Mouse (Mus musculus) heart, embryonic 14.5 days (tissue): ENCODE measurements around the gene Zfp709. TPM values are rescaled to one million over a fixed set of nuclear protein-coding genes. Genes with fewer than 3 reads are reported as not detected.

Experiments
- ATAC-seq: fragments of 200-750 bp; cut with Nextera tagmentation; 2 replicates; pipeline ENCODE4 v1.8.0; 2017; ENCODE audit warnings: low read depth, moderate TSS enrichment; ENCODE audit not compliant: insufficient number of reproducible peaks, insufficient read depth, low FRiP score
- H3K27ac ChIP-seq, 2 experiments: fragments of 200-500 bp in 1 of 2; fragments of 300-500 bp in 1 of 2; sonication (generic) in 1 of 2; replicated peaks in 1 of 2; 2 replicates each; pipeline ENCODE4 v1.5.1; 2012 to 2014; ENCODE audit warnings: low read depth in 2 of 2, low read length in 2 of 2, control low read depth in 1 of 2, mild to moderate bottlenecking in 1 of 2, mixed read lengths in 1 of 2; ENCODE audit not compliant: control insufficient read depth in 1 of 2, insufficient read depth in 1 of 2
- H3K27me3 ChIP-seq: fragments of 300-500 bp; sonication (generic); 2 replicates; pipeline ENCODE4 v1.6.1; 2014; ENCODE audit warnings: mild to moderate bottlenecking, low read length, control low read depth; ENCODE audit not compliant: control insufficient read depth, insufficient read depth
- H3K36me3 ChIP-seq: fragments of 300-500 bp; sonication (generic); 2 replicates; pipeline ENCODE4 v1.6.1; 2014; ENCODE audit warnings: mild to moderate bottlenecking, control low read depth, low read length, mixed read lengths; ENCODE audit not compliant: control insufficient read depth, insufficient read depth
- H3K4me1 ChIP-seq, 2 experiments: fragments of 200-500 bp in 1 of 2; fragments of 300-500 bp in 1 of 2; sonication (generic) in 1 of 2; 2 replicates each; pipeline ENCODE4 v1.6.1; 2012 to 2014; ENCODE audit warnings: low read length in 2 of 2, control low read depth in 1 of 2, mixed read lengths in 1 of 2; ENCODE audit not compliant: control insufficient read depth in 2 of 2, insufficient read depth in 2 of 2
- H3K4me2 ChIP-seq: fragments of 300-500 bp; sonication (generic); 2 replicates; pipeline ENCODE4 v1.6.1; 2014; ENCODE audit warnings: mild to moderate bottlenecking, low read length
- H3K4me3 ChIP-seq, 2 experiments: fragments of 200-500 bp in 1 of 2; fragments of 300-500 bp in 1 of 2; sonication (generic) in 1 of 2; 2 replicates each; pipeline ENCODE4 v1.5.1; 2012 to 2014; ENCODE audit warnings: low read length in 2 of 2, mild to moderate bottlenecking in 2 of 2, control low read depth in 1 of 2, low read depth in 1 of 2, moderate library complexity in 1 of 2; ENCODE audit not compliant: control insufficient read depth in 1 of 2, insufficient read depth in 1 of 2
- H3K9ac ChIP-seq: fragments of 300-500 bp; sonication (generic); 2 replicates; pipeline ENCODE4 v1.6.1; 2014; ENCODE audit warnings: mild to moderate bottlenecking, low read length
- H3K9me3 ChIP-seq: fragments of 300-500 bp; sonication (generic); 2 replicates; pipeline ENCODE4 v1.6.1; 2016; ENCODE audit warnings: low read length, control low read depth; ENCODE audit not compliant: control insufficient read depth
- WGBS: fragments of 180-500 bp; shearing (Covaris S2); extraction: QIAGEN DNeasy Blood & Tissue Kit; methylation state at CpG from one replicate; pipeline ENCODE4 v1.1.7; 2014; 5-methylcytosine and 5-hydroxymethylcytosine counted together
- polyA plus RNA-seq: library from polyadenylated mRNA; unstranded; fragments of >200 nt; fragmentation: Nextera tagmentation; extraction: Ambion mirVana; gene quantifications from 2 replicates; pipeline ENCODE4 v1.2.1, GENCODE M21; 2014

Gene Zfp709
- polyA plus RNA-seq, 1 experiment from 2014 or later, result 5.8 TPM

- ATAC-seq, result no peak
- peaks cover 0 to 4% of the 10 kb centered on the region in 2 experiments; a peak in 1 of 4 replicates for H3K4me1 ChIP-seq
- H3K27ac ChIP-seq, result no peak overlapping the region
- H3K4me3 ChIP-seq, result no peak overlapping the region
- H3K4me2 ChIP-seq, result no peak overlapping the region
- H3K36me3 ChIP-seq, result no peaks in the 10 kb centered on the region
- no peaks in the 10 kb centered on the region for H3K27me3 ChIP-seq
- whole genome bisulfite sequencing, result 93% methylated on average over 1 of the region's 1 CpGs
- H3K9me3 ChIP-seq, result 0 out of 2 replicates have a peak, but pooled peaks cover 4% of the 10 kb centered on the region
- no peak overlapping the region for H3K9ac ChIP-seq
Measured at GRCm38 (mm10) chr8:71906809-71907208, 25.0 kb downstream of the Zfp709 start.

GRCm38 (mm10) chr8:71907798-71908257 lies 26.0 kb downstream of the Zfp709 start:
- peak overlapping the region in 1 of 2 experiments; percentile 94; a peak in 3 of 4 replicates for H3K27ac ChIP-seq
- WGBS, result 93% methylated on average over 5 of the region's 5 CpGs
- H3K9me3 ChIP-seq, result 0 out of 2 replicates have a peak, but pooled peaks cover 4% of the 10 kb centered on the region

GRCm38 (mm10) chr8:71908309-71909261 lies 26.8 kb downstream of the Zfp709 start, which contains the start of the genes Zfp882 and Zfp617:
Gene Zfp882, plus strand, starts transcription at chr8:71908608.
Gene Zfp617, plus strand, starts transcription at chr8:71908635.
- Histone ChIP-seq H3K4me1 (peaks cover 0 to 4% of the 10 kb centered on the region in 2 experiments; a peak in 1 of 4 replicates), H3K4me3 (peak within 1 kb of the TSS; percentile 77 to 95)
- WGBS, result 6% methylated on average over 47 of the region's 47 CpGs

More at GRCm38 (mm10) chr8:71907798-71908257, 26.0 kb downstream of the Zfp709 start:
- Histone ChIP-seq H3K4me1 (peaks cover 0 to 4% of the 10 kb centered on the region in 2 experiments; a peak in 1 of 4 replicates), H3K4me3 (peak overlapping the region; percentile 77 to 95), H3K4me2 (peak overlapping the region; percentile 73), H3K36me3 (no peaks in the 10 kb centered on the region), H3K9ac (no peak overlapping the region), H3K27me3 (no peaks in the 10 kb centered on the region)
- ATAC-seq, result no peak

GRCm38 (mm10) chr8:71912286-71912685 lies 30.5 kb downstream of the Zfp709 start:
- H3K4me2 ChIP-seq, result no peak overlapping the region
- no peak overlapping the region for H3K4me3 ChIP-seq
- H3K36me3 ChIP-seq, result peaks cover 22% of the 10 kb centered on the region
- peaks cover 0 to 4% of the 10 kb centered on the region in 2 experiments; a peak in 1 of 4 replicates for H3K4me1 ChIP-seq
- 0 out of 2 replicates have a peak, but pooled peaks cover 4% of the 10 kb centered on the region for H3K9me3 ChIP-seq
- no peak overlapping the region for H3K27ac ChIP-seq
- WGBS, result 83% methylated on average over 2 of the region's 2 CpGs
- H3K27me3 ChIP-seq, result no peaks in the 10 kb centered on the region
- no peak overlapping the region for H3K9ac ChIP-seq
- no peak for ATAC-seq

More at GRCm38 (mm10) chr8:71908309-71909261, 26.8 kb downstream of the Zfp709 start, which contains the start of the genes Zfp882 and Zfp617:
- Histone ChIP-seq H3K9ac (peak within 1 kb of the TSS; percentile 90), H3K9me3 (0 out of 2 replicates have a peak, but pooled peaks cover 4% of the 10 kb centered on the region), H3K36me3 (0 out of 2 replicates have a peak, but pooled peaks cover 3% of the 10 kb centered on the region), H3K27ac (peak within 1 kb of the TSS; percentile 94 to 98), H3K4me2 (peak within 1 kb of the TSS; percentile 73), H3K27me3 (no peaks in the 10 kb centered on the region)
- ATAC-seq, result peak; percentile 84

- Histone ChIP-seq H3K9ac (peak overlapping the region; percentile 90), H3K36me3 (peaks cover 12% of the 10 kb centered on the region), H3K4me2 (peak overlapping the region; percentile 70), H3K9me3 (no peaks in the 10 kb centered on the region), H3K27ac (peak overlapping the region; percentile 94 to 97), H3K27me3 (no peaks in the 10 kb centered on the region), H3K4me3 (peak overlapping the region; percentile 69 to 86), H3K4me1 (0 out of 4 replicates have a peak, but pooled peaks cover 0 to 6% of the 10 kb centered on the region in 2 experiments)
- peak; percentile 100 for ATAC-seq
- under 1% methylated on average over 53 of the region's 57 CpGs for WGBS
Measured at GRCm38 (mm10) chr8:71922567-71923401, 41.0 kb downstream of the Zfp709 start.

- Histone ChIP-seq H3K4me2 (no peak overlapping the region), H3K4me1 (0 out of 4 replicates have a peak, but pooled peaks cover 0 to 6% of the 10 kb centered on the region in 2 experiments), H3K9ac (no peak overlapping the region), H3K27ac (no peak overlapping the region), H3K9me3 (no peaks in the 10 kb centered on the region), H3K27me3 (no peaks in the 10 kb centered on the region), H3K4me3 (no peak overlapping the region), H3K36me3 (peaks cover 38% of the 10 kb centered on the region)
- no peak for ATAC-seq
- WGBS, result 94% methylated on average over 5 of the region's 5 CpGs
Measured at GRCm38 (mm10) chr8:71925791-71926190, 44.0 kb downstream of the Zfp709 start.
